Mouse (Mus musculus): ENCODE results near the gene Olfr477. TPM values are rescaled to one million over a fixed set of nuclear protein-coding genes. Genes with fewer than 3 reads are reported as not detected.

Olfr477 gene
- total RNA-seq (2023) = not detected

DNA sequence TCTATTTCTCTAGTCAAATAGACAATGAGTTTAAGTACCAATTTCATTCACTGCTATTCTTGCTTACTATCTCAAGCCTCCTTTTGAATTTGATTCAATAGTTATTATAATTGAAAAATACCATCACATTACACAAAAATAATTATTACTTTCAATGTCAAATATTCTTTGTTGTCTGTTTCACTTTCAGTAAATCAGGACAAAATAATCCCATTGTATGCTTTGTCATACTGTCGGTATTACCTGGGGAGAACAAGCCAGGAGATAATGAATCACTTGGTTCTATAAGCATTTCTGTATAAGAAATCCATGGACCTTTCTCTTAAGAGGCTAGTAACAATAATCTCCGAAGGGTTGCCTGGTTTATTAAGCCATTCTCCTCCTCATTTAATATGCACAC is at the start of gene Olfr477:
Gene Olfr477, plus strand, starts transcription at position 301 of the 400 bp plus-strand sequence.

DNA sequence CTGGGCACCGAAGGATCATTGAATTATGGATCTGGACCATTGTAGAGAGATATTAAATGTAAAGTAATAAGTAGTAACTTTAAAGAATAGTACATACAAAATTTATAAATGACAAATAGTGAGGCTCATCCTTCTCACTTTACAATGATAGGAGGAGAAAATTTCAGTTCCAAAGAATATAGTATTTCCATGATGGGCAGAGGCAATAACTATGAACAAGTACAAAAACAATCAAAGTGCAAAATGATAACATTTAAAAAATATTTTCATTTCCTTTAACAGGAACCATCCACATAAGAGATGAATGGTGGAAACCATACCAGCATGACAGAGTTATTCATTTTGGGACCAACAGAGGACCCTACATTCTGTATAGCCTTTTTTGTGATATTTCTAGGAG is 32.1 kb upstream of the Olfr477 start, which contains the start of gene Olfr474:
Gene Olfr474, plus strand, starts transcription at position 301 of the 400 bp plus-strand sequence.

DNA sequence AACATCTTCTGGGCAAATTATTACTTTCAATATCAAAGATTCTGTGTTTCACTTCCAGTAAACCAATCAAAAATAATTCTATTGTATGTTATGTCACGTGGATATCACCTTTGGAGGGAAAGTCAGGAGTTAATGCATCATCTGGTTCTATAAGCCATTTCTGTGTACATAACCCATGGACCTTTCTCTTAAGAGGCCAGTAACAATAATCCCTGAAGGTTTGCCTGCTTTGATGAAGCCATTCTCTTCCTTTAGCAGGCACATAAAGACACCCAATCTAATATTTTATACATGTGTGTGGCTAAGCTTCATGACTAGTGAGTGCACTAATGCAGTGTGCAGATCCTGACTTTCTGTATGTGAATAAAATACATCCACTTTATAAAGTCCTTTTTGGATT is 22.0 kb upstream of the Olfr477 start, which contains the start of gene Olfr476:
Gene Olfr476, plus strand, starts transcription at position 301 of the 400 bp plus-strand sequence.

DNA sequence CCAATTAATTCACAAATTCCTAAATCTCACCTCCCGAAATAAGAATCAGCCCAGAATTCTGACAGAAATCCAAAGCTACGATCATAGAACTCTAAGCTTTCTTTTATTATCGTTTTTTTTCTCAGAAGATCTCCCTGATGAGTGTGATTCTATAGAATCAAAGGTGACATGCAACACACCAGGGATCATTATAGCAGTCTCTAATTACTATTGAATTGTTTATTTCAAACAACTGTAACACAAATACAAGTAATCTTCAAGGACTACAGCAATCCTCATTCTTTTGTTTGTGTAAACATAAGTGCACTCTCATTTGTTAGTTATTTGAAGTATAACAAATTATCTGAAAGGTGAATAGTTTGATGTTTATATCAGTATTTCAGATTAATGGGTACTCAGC is 47.4 kb downstream of the Olfr477 start, which contains the start of gene Olfr478:
Gene Olfr478, minus strand, starts transcription at position 101 of the 400 bp plus-strand sequence.

Other genes starting within 250 kb of the Olfr477 start
- not detected for gene Cyb5r2, start 228.7 kb upstream of the Olfr477 start, total RNA-seq (2023)
- not detected for gene Ovch2, start 185.5 kb upstream of the Olfr477 start, total RNA-seq (2023)
- not detected for gene Olfr467, start 174.4 kb upstream of the Olfr477 start, total RNA-seq (2023)
- not detected for gene Olfr469, start 161.2 kb upstream of the Olfr477 start, total RNA-seq (2023)
- gene Olfr470, start 139.2 kb upstream of the Olfr477 start, total RNA-seq (2023) = not detected
- gene Olfr472, start 88.8 kb upstream of the Olfr477 start, total RNA-seq (2023) = 0.12 TPM
- not detected for gene Olfr473, start 56.2 kb upstream of the Olfr477 start, total RNA-seq (2023)
- gene Olfr474, start 32.0 kb upstream of the Olfr477 start, total RNA-seq (2023) = not detected
- gene Olfr476, start 21.9 kb upstream of the Olfr477 start, total RNA-seq (2023) = not detected
- not detected for gene Olfr478, start 47.3 kb downstream of the Olfr477 start, total RNA-seq (2023)
- not detected for gene Olfr479, start 64.0 kb downstream of the Olfr477 start, total RNA-seq (2023)
- gene Olfr480, start 80.7 kb downstream of the Olfr477 start, total RNA-seq (2023) = not detected
- gene Olfr481, start 93.2 kb downstream of the Olfr477 start, total RNA-seq (2023) = not detected
- gene Olfr482, start 110.9 kb downstream of the Olfr477 start, total RNA-seq (2023) = 1.5 TPM
- gene Olfr483, start 114.2 kb downstream of the Olfr477 start, total RNA-seq (2023) = not detected
- not detected for gene Olfr484, start 140.8 kb downstream of the Olfr477 start, total RNA-seq (2023)
- gene Olfr485, start 173.2 kb downstream of the Olfr477 start, total RNA-seq (2023) = not detected
- gene Olfr486, start 186.0 kb downstream of the Olfr477 start, total RNA-seq (2023) = not detected
- gene Olfr487, start 227.9 kb downstream of the Olfr477 start, total RNA-seq (2023) = not detected

Measured in CD4-positive naive resting alpha-beta T cell, adult 57 days (primary cell).